Mouse (Mus musculus): ENCODE measurements around the gene Wdr54. TPM values are rescaled to one million over a fixed set of nuclear protein-coding genes. Genes with fewer than 3 reads are reported as not detected.
A peak's percentile ranks its signal among the peaks of the same experiment; 100 is the strongest.

Wdr54 gene
- total and polyA plus RNA-seq, 2 experiments from 2014 or later, result 1.1 to 5.5 TPM

DNA sequence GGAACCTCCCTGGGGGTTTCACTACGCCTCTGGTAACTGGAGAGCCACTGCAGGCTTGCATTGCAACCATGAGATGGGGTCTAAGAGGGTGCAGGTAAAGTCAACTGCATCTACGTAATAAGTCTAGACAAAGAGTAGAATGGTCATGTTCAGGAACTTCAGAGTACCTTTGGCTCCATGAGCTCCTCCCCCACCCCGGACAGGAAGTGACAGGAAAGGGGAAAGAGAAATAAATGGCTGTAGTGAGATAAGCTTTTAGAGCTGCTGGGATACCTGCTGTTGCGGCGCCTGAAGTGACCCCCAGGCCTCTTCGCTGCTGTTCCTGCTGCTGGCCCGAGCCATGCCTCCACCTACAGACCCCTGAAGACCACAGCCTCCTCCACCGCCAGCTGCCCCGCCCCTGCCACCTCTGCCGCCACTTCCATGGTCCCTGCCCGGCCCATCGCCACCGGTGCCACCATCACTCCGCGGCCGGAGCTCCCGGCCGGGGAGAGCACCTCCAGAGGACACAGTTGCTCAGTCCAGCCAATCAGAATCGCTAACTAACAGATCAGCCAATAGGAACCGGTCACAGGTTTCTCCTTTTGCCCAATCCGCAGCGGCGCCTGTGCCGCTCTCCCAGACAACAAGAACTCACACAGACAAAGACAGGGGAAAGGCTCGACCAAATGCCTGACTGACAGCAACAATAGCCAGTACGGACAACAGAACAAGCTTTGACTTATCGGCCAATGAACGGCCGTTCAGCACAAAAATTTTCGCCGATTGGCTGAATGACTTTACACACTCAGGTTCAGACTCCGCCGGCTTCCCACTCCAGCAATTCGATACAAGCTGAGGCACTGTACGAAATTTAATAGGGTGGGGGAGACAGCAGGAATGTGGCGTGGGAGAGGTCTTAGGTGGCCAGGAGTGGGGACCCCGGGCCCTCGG is 35.0 kb downstream of the Wdr54 start, which contains the start of gene Wbp1:
Gene Wbp1, minus strand, starts transcription at position 630 of the 933 bp plus-strand sequence.
- DNase-seq (ENCODE audit: low spot score) (peak; percentile 99), ATAC-seq (ENCODE audit: insufficient read depth, low read depth) (peak; percentile 95)
- Histone ChIP-seq H3K9me3 (replicated peaks; ENCODE audit: control insufficient read depth, low read length) (no peaks in the 10 kb centered on the region), H3K36me3 (replicated peaks; ENCODE audit: control insufficient read depth, insufficient read depth, low read length) (peaks cover 15% of the 10 kb centered on the region), H3K9ac (replicated peaks; ENCODE audit: low read depth, low read length) (peak within 1 kb of the TSS; percentile 72), H3K27ac (ENCODE audit: low read depth) (peak within 1 kb of the TSS; percentile 85), H3K4me2 (ENCODE audit: low read depth, low read length) (peak within 1 kb of the TSS; percentile 96), H3K4me1 (ENCODE audit: control insufficient read depth, insufficient read depth) (peaks cover 22% of the 10 kb centered on the region), H3K4me3 (ENCODE audit: low read depth, low read length) (peak within 1 kb of the TSS; percentile 60), H3K27me3 (ENCODE audit: control insufficient read depth, insufficient read depth, low read length) (no peaks in the 10 kb centered on the region)
- no peak for TF ChIP-seq CTCF (IDR thresholded peaks at IDR 0.05; ENCODE audit: low read depth)
- peak; percentile 85; the same call in 1 of the 2 replicates for TF ChIP-seq EP300 (IDR thresholded peaks at IDR 0.05; ENCODE audit: low read depth)
- under 1% methylated on average over 38 of the region's 38 CpGs for WGBS

DNA sequence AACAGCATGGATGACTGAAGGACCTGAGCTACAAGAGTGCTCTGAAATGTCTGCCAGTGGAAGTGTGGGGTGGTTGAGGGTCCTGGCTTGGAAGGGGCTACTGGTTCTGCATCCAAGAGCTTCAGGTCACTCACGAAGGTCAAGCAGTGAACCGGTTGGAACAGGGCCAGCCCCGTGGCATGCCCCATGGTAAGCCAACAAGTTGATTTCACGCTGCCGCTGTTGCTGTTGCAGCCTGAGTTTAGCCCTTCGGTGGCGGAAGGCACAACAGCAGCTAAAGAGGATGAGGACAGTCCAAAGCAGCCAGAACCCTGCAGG is 36.5 kb downstream of the Wdr54 start:
- Histone ChIP-seq H3K4me2 (ENCODE audit: low read depth, low read length) (no peak overlapping the region), H3K4me1 (ENCODE audit: control insufficient read depth, insufficient read depth) (peaks cover 27% of the 10 kb centered on the region), H3K9ac (replicated peaks; ENCODE audit: low read depth, low read length) (no peak overlapping the region), H3K36me3 (replicated peaks; ENCODE audit: control insufficient read depth, insufficient read depth, low read length) (peaks cover 15% of the 10 kb centered on the region), H3K27me3 (ENCODE audit: control insufficient read depth, insufficient read depth, low read length) (no peaks in the 10 kb centered on the region), H3K9me3 (replicated peaks; ENCODE audit: control insufficient read depth, low read length) (no peaks in the 10 kb centered on the region), H3K4me3 (ENCODE audit: low read depth, low read length) (no peak overlapping the region), H3K27ac (ENCODE audit: low read depth) (no peak overlapping the region)
- ATAC-seq (ENCODE audit: insufficient read depth, low read depth), result no peak
- TF ChIP-seq CTCF (IDR thresholded peaks at IDR 0.05; ENCODE audit: low read depth) (no peak), EP300 (IDR thresholded peaks at IDR 0.05; ENCODE audit: low read depth) (no peak)
- no peak for DNase-seq (ENCODE audit: low spot score)
- 60% methylated on average over 7 of the region's 7 CpGs for WGBS

DNA sequence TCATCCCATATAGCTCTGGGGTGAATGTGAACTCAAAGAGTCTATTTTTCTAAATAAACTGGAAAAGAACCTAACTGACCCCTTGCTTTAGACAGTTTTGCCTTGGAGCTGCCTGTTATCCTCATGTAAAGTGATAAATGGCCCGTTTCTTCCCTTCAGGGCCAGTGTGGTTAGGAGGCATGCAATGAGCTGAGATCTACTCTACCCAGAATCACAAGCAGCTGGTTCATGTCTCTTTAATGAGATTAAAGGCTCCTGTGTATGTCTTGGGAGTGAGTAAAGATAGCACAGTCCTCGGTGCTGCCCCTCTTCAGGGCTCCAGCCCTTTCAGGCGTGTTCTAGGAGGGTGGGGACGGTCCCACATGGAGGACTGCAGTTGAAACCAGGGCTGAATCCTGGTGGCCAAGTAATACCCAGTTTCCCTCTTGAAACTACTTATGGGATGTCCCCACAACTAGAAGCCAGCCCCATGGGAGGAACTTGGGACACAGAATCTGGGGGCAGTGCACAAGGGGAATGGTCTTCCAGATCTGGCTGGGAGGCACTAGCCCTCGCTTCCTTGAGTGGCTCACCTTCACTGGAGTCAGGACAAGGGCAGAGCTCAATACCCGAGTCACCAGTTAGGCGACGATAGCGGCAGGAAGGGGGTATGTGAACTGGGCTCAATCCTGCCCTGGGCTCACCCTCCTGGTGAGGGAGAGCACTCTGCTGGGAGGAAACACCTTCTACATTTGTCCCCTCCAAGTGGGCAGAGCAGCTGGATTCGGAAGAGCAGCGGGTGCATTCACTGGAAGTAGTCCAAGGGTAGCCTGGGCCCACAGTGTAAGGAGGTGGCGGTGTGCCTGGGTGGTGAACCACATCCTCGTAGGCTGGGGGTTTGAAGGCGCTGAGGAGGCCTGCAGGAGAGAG is 37.1 kb downstream of the Wdr54 start:
- H3K4me1 ChIP-seq (ENCODE audit: control insufficient read depth, insufficient read depth), result peaks cover 21% of the 10 kb centered on the region
- no peak overlapping the region for H3K9ac ChIP-seq (replicated peaks; ENCODE audit: low read depth, low read length)
- H3K4me3 ChIP-seq (ENCODE audit: low read depth, low read length), result no peak overlapping the region
- H3K27me3 ChIP-seq (ENCODE audit: control insufficient read depth, insufficient read depth, low read length), result no peaks in the 10 kb centered on the region
- no peak for DNase-seq (ENCODE audit: low spot score)
- ATAC-seq (ENCODE audit: insufficient read depth, low read depth), result no peak
- H3K4me2 ChIP-seq (ENCODE audit: low read depth, low read length), result no peak overlapping the region
- H3K27ac ChIP-seq (ENCODE audit: low read depth), result no peak overlapping the region
- 73% methylated on average over 14 of the region's 14 CpGs for WGBS
- H3K36me3 ChIP-seq (replicated peaks; ENCODE audit: control insufficient read depth, insufficient read depth, low read length), result peaks cover 15% of the 10 kb centered on the region
- no peaks in the 10 kb centered on the region for H3K9me3 ChIP-seq (replicated peaks; ENCODE audit: control insufficient read depth, low read length)
- TF ChIP-seq CTCF (IDR thresholded peaks at IDR 0.05; ENCODE audit: low read depth), result no peak
- TF ChIP-seq EP300 (IDR thresholded peaks at IDR 0.05; ENCODE audit: low read depth), result no peak

DNA sequence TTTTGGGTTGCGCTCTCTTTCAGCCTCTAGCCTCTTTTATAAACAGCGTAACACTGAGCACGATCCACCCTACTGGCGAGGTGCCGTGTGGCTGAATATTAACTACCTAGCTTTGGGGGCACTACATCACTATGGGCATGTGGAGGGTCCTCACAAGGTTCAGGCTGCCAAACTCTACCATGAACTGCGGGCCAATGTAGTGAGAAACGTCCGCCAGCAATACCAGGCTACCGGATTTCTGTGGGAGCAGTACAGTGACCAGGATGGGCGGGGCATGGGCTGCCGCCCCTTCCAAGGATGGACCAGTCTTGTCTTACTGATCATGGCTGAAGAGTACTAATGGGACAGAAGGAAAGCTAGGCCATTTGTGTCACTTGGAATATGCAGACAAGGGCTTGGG is 37.8 kb downstream of the Wdr54 start:
- Histone ChIP-seq H3K9me3 (replicated peaks; ENCODE audit: control insufficient read depth, low read length) (no peaks in the 10 kb centered on the region), H3K27me3 (ENCODE audit: control insufficient read depth, insufficient read depth, low read length) (no peaks in the 10 kb centered on the region), H3K9ac (replicated peaks; ENCODE audit: low read depth, low read length) (no peak overlapping the region), H3K27ac (ENCODE audit: low read depth) (no peak overlapping the region), H3K36me3 (replicated peaks; ENCODE audit: control insufficient read depth, insufficient read depth, low read length) (peaks cover 15% of the 10 kb centered on the region), H3K4me3 (ENCODE audit: low read depth, low read length) (no peak overlapping the region), H3K4me1 (ENCODE audit: control insufficient read depth, insufficient read depth) (peaks cover 18% of the 10 kb centered on the region; the same call in 1 of the 2 replicates), H3K4me2 (ENCODE audit: low read depth, low read length) (no peak overlapping the region)
- no peak for DNase-seq (ENCODE audit: low spot score)
- 79% methylated on average over 11 of the region's 11 CpGs for WGBS
- no peak for ATAC-seq (ENCODE audit: insufficient read depth, low read depth)
- TF ChIP-seq CTCF (IDR thresholded peaks at IDR 0.05; ENCODE audit: low read depth) (no peak), EP300 (IDR thresholded peaks at IDR 0.05; ENCODE audit: low read depth) (no peak)

DNA sequence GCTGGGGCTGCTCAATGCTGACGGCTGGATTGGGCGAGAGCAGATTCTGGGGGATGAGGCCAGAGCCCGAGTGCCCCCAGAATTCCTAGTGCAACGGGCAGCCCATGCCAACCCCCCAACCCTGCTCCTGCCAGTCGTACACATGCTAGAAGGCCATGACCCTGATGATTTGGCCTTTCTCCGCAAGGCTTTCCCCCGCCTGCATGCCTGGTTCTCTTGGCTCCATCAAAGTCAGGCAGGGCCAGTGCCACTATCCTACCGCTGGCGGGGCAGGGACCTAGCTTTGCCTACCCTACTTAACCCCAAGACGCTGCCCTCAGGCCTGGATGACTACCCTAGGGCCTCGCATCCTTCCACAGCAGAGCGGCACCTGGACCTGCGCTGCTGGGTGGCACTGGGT is 38.6 kb downstream of the Wdr54 start:
- no peak for DNase-seq (ENCODE audit: low spot score)
- TF ChIP-seq EP300 (IDR thresholded peaks at IDR 0.05; ENCODE audit: low read depth), result no peak
- no peak for TF ChIP-seq CTCF (IDR thresholded peaks at IDR 0.05; ENCODE audit: low read depth)
- H3K27ac ChIP-seq (ENCODE audit: low read depth), result no peak overlapping the region
- peaks cover 18% of the 10 kb centered on the region; the same call in 1 of the 2 replicates for H3K4me1 ChIP-seq (ENCODE audit: control insufficient read depth, insufficient read depth)
- no peaks in the 10 kb centered on the region for H3K27me3 ChIP-seq (ENCODE audit: control insufficient read depth, insufficient read depth, low read length)
- no peak overlapping the region for H3K9ac ChIP-seq (replicated peaks; ENCODE audit: low read depth, low read length)
- H3K4me3 ChIP-seq (ENCODE audit: low read depth, low read length), result no peak overlapping the region
- H3K4me2 ChIP-seq (ENCODE audit: low read depth, low read length), result no peak overlapping the region
- H3K36me3 ChIP-seq (replicated peaks; ENCODE audit: control insufficient read depth, insufficient read depth, low read length), result peaks cover 15% of the 10 kb centered on the region
- no peaks in the 10 kb centered on the region for H3K9me3 ChIP-seq (replicated peaks; ENCODE audit: control insufficient read depth, low read length)
- no peak for ATAC-seq (ENCODE audit: insufficient read depth, low read depth)
- WGBS, result 91% methylated on average over 13 of the region's 13 CpGs

All from heart, postnatal 0 days (tissue).